Mouse (Mus musculus): Measurements from ENCODE around the gene Psmb5.
"Not testable (repeated sequence)": the region's sequence is repeated elsewhere in the genome, so short reads cannot be mapped to it uniquely, and the experiment has no call there.

Psmb5 gene

GRCm38 (mm10) chr14:54630583-54631239 is 12.9 kb upstream of the Psmb5 start:
- no peak for DNase-seq (ENCODE audit: low spot score in 2 of 2)

GRCm38 (mm10) chr14:54629797-54630196 is 12.0 kb upstream of the Psmb5 start:
- DNase-seq (ENCODE audit: low spot score in 2 of 2), result no peak

- DNase-seq (ENCODE audit: low spot score in 2 of 2), result no peak
Measured at GRCm38 (mm10) chr14:54628103-54628502, 10.3 kb upstream of the Psmb5 start.

GRCm38 (mm10) chr14:54624976-54625375 is 7.2 kb upstream of the Psmb5 start:
- DNase-seq (ENCODE audit: low spot score in 2 of 2), result no peak

GRCm38 (mm10) chr14:54623334-54623733 is 5.5 kb upstream of the Psmb5 start:
- no peak for DNase-seq (ENCODE audit: low spot score in 2 of 2)

- no peak for DNase-seq (ENCODE audit: low spot score in 2 of 2)
Measured at GRCm38 (mm10) chr14:54621133-54621532, 3.3 kb upstream of the Psmb5 start, which contains the start of gene Psmb11. TSS of gene Psmb11 (plus strand) at chr14:54621433.

GRCm38 (mm10) chr14:54617152-54617896 is 498 bp downstream of the Psmb5 start:
- DNase-seq (ENCODE audit: low spot score in 2 of 2), result no peak

- DNase-seq (ENCODE audit: low spot score in 2 of 2), result no peak
Measured at GRCm38 (mm10) chr14:54616226-54616825, 1.5 kb downstream of the Psmb5 start.

- not testable (repeated sequence) for DNase-seq (ENCODE audit: low spot score in 2 of 2)
Measured at GRCm38 (mm10) chr14:54614130-54614529, 3.7 kb downstream of the Psmb5 start.

- DNase-seq (ENCODE audit: low spot score in 2 of 2), result peak in 1 of 2 experiments; percentile 55
Measured at GRCm38 (mm10) chr14:54610648-54611047, 7.2 kb downstream of the Psmb5 start.

- no peak for DNase-seq (ENCODE audit: low spot score in 2 of 2)
Measured at GRCm38 (mm10) chr14:54609962-54610361, 7.9 kb downstream of the Psmb5 start.

- no peak for DNase-seq (ENCODE audit: low spot score in 2 of 2)
Measured at GRCm38 (mm10) chr14:54609245-54609644, 8.6 kb downstream of the Psmb5 start.

GRCm38 (mm10) chr14:54607226-54607625 is 10.6 kb downstream of the Psmb5 start:
- DNase-seq (ENCODE audit: low spot score in 2 of 2), result no peak

- peak; percentile 39 to 65 for DNase-seq (ENCODE audit: low spot score in 2 of 2)
Measured at GRCm38 (mm10) chr14:54605752-54606321, 12.0 kb downstream of the Psmb5 start, which contains the start of gene 4931414P19Rik. TSS of gene 4931414P19Rik (minus strand) at chr14:54605993.

- no peak for DNase-seq (ENCODE audit: low spot score in 2 of 2)
Measured at GRCm38 (mm10) chr14:54603686-54604085, 14.1 kb downstream of the Psmb5 start.

GRCm38 (mm10) chr14:54603038-54603654 is 14.7 kb downstream of the Psmb5 start:
- DNase-seq (ENCODE audit: low spot score in 2 of 2), result peak; percentile 94 to 95

- DNase-seq (ENCODE audit: low spot score in 2 of 2), result no peak
Measured at GRCm38 (mm10) chr14:54602613-54603012, 15.2 kb downstream of the Psmb5 start.

- no peak for DNase-seq (ENCODE audit: low spot score in 2 of 2)
Measured at GRCm38 (mm10) chr14:54601601-54602000, 16.2 kb downstream of the Psmb5 start.

- DNase-seq (ENCODE audit: low spot score in 2 of 2), result no peak
Measured at GRCm38 (mm10) chr14:54597084-54597483, 20.7 kb downstream of the Psmb5 start.

- peak in 1 of 2 experiments; percentile 60 for DNase-seq (ENCODE audit: low spot score in 2 of 2)
Measured at GRCm38 (mm10) chr14:54594631-54595414, 23.0 kb downstream of the Psmb5 start.

- DNase-seq (ENCODE audit: low spot score in 2 of 2), result no peak
Measured at GRCm38 (mm10) chr14:54594055-54594454, 23.8 kb downstream of the Psmb5 start.

Data from right cerebral cortex, postnatal 36 days (tissue).